In genomic region chr1:171437264-171438013, GRCm38 (mm10) we compare ENCODE assay signal across 7 mouse cellular contexts. TPM values are rescaled to one million over a fixed set of nuclear protein-coding genes. Genes with fewer than 3 reads are reported as not detected.
DNase-seq lines count a peak whose midpoint lies in the region; ATAC-seq and TF ChIP-seq lines count a peak whose summit lies in the region.

F11r (plus strand) TSS chr1:171437535.

- H3K4me3 ChIP-seq in forebrain, embryonic 12.5 days (replicated peaks) = peak within 1 kb of the TSS; percentile 40

- H3K9me3 ChIP-seq in forebrain, embryonic 12.5 days = no peaks in the 10 kb centered on the region

- peak; percentile 92 for ATAC-seq in Patski
- ATAC-seq in forebrain, embryonic 12.5 days (ENCODE audit: low FRiP score) = peak; percentile 74

- no peaks in the 10 kb centered on the region for H3K27me3 ChIP-seq in Patski
- H3K27me3 ChIP-seq in forebrain, embryonic 12.5 days = peaks cover 50% of the 10 kb centered on the region

- WGBS in forebrain, embryonic 12.5 days = under 1% methylated on average over 46 of the region's 46 CpGs
- WGBS in large intestine, adult 2 months = 2% methylated on average over 46 of the region's 46 CpGs

- H3K9ac ChIP-seq in forebrain, embryonic 12.5 days = peak within 1 kb of the TSS; percentile 25; the same call in 1 of the 2 replicates

- POLR2A ChIA-PET in Patski (lab: Charles Lee) = no interaction called here

- H3K4me2 ChIP-seq in forebrain, embryonic 12.5 days = peak within 1 kb of the TSS; percentile 60

- H3K4me1 ChIP-seq in forebrain, embryonic 12.5 days = peaks cover 10% of the 10 kb centered on the region

- CTCF ChIA-PET in Patski (lab: Charles Lee) = interaction anchor here (1.1 kb wide), 1 partner anchor 33 kb away, joined by 4 read pairs; no protein-coding TSS in a partner anchor

- H3K27ac ChIP-seq in forebrain, embryonic 12.5 days = no peak within 1 kb of the TSS

- no peak for TF ChIP-seq CTCF in Patski (IDR thresholded peaks at IDR 0.05)

- intact Hi-C loops in heart, postnatal 25 days (cut with DNase I) = loop anchor here (2.0 to 5.0 kb wide), 3 partner anchors 15 to 35 kb away; no protein-coding TSS in a partner anchor

- no peaks in the 10 kb centered on the region for H3K36me3 ChIP-seq in forebrain, embryonic 12.5 days (replicated peaks)

- no peak for DNase-seq in Patski (ENCODE audit: low read depth, low spot score)
- peak; percentile 41 for DNase-seq in c-Kit-positive CD71-positive TER-119-positive erythroid progenitor cells, embryonic 14.5 days (ENCODE audit: low spot score)
- peak; percentile 81 for DNase-seq in heart, postnatal 25 days (ENCODE audit: low spot score)
- DNase-seq in large intestine, adult 2 months (ENCODE audit: low read depth, low spot score) = peak; percentile 100
- peak; percentile 66 for DNase-seq in mesoderm, embryonic 11.5 days (ENCODE audit: low read depth, low spot score)
- DNase-seq in spleen, postnatal 10 days (ENCODE audit: low spot score in 2 of 2) = peak; percentile 38 to 70

- in situ Hi-C loops in Patski (cut with MboI; ENCODE audit: low pct_unique_long_range_greater_than_20kb) = no loop called here

RNA-seq across cellular contexts. Expression of gene F11r, which starts in this region (rescaled TPM):
- polyA plus RNA-seq in Patski (2021) = 33.8 TPM
- polyA plus RNA-seq in forebrain, embryonic 12.5 days (2016; fragmentation: Nextera tagmentation; extraction: Ambion mirVana) = 11.1 and 11.4 TPM in 2 replicates
- 10 to 100 TPM; 37.1 to 38.9 TPM for total RNA-seq in heart, postnatal 25 days (2021)
- polyA plus RNA-seq in large intestine, adult 2 months (2012; rRNA removed) = 160 and 191 TPM in 2 replicates
